25 mouse cellular contexts compared by ENCODE assay signal in genomic region chr5:151642867-151643266, GRCm38 (mm10). TPM values are rescaled to one million over a fixed set of nuclear protein-coding genes. Genes with fewer than 3 reads are reported as not detected.
DNase-seq lines count a peak whose midpoint lies in the region; ATAC-seq and TF ChIP-seq lines count a peak whose summit lies in the region.
"Had no signal": no experiment of that assay in that cellular context is flagged by ENCODE, and none has a peak within 500 bp of the region (broad histone marks: within the 10 kb centered on the region; RNA-seq: fewer than 3 reads in every experiment).

No protein-coding gene starts in this region.

- TF ChIP-seq CTCF in spleen, adult 2 months (IDR thresholded peaks at IDR 0.05; ENCODE audit: extremely low read depth, insufficient read depth, insufficient read length, insufficient replicate concordance), result no peak
- TF ChIP-seq CTCF in CH12.LX (conservative IDR thresholded peaks at IDR 0.05 in 1 of 2, IDR thresholded peaks at IDR 0.05 in 1 of 2; ENCODE audit: low read depth in 2 of 2, low read length in 2 of 2), result no peak

- H3K4me3 ChIP-seq in spleen, adult 2 months (ENCODE audit: extremely low read depth, insufficient read depth, insufficient read length), result no peak overlapping the region
- H3K4me3 ChIP-seq in CH12.LX (replicated peaks in 1 of 3; ENCODE audit: low read depth in 2 of 3, low read length in 2 of 3, poor library complexity in 1 of 3), result no peak overlapping the region
- H3K4me3 ChIP-seq: embryonic facial prominence, embryonic 12.5 days; forebrain, embryonic 15.5 days; hindbrain, embryonic 15.5 days had no signal

- DNase-seq in spleen, adult 2 months (ENCODE audit: low read depth in 1 of 2, low spot score in 2 of 2), result peak; percentile 44 to 57
- DNase-seq in spleen, adult 12 weeks (ENCODE audit: low spot score), result no peak
- DNase-seq in CH12.LX (ENCODE audit: extremely low read depth), result peak; percentile 13
- DNase-seq in splenic B cell, adult 2 months (ENCODE audit: low read depth, low spot score), result peak; percentile 87
- DNase-seq in heart, adult 8-10 months (ENCODE audit: low spot score), result no peak
- DNase-seq: adrenal gland, postnatal 14 days; cerebellum, adult 18-20 months; cerebellum, postnatal 10 days; embryo, embryonic 11 days; gastrocnemius, postnatal 36 days; heart, adult 18-20 months had no signal

- H3K9me3 ChIP-seq in CH12.LX (replicated peaks; ENCODE audit: low read length), result no peaks in the 10 kb centered on the region
- H3K9me3 ChIP-seq: embryonic facial prominence, embryonic 12.5 days; forebrain, embryonic 15.5 days; hindbrain, embryonic 15.5 days had no signal

- peaks cover 9% of the 10 kb centered on the region; the same call in 1 of the 2 replicates for H3K4me1 ChIP-seq in spleen, adult 2 months (ENCODE audit: control insufficient read depth, insufficient read depth, insufficient read length)
- H3K4me1 ChIP-seq in CH12.LX (ENCODE audit: control insufficient read depth in 1 of 2, insufficient read depth in 2 of 2), result peaks cover 0 to 7% of the 10 kb centered on the region in 2 experiments; a peak in 1 of 4 replicates
- H3K4me1 ChIP-seq: embryonic facial prominence, embryonic 12.5 days; forebrain, embryonic 15.5 days; hindbrain, embryonic 15.5 days had no signal

- H3K36me3 ChIP-seq in spleen, adult 2 months (ENCODE audit: control insufficient read depth, insufficient read depth, low read length), result peaks cover 23% of the 10 kb centered on the region
- H3K36me3 ChIP-seq in CH12.LX (replicated peaks in 1 of 2; ENCODE audit: control insufficient read depth in 1 of 2, insufficient read depth in 1 of 2, low read length in 1 of 2), result peaks cover 49 to 73% of the 10 kb centered on the region in 2 experiments
- H3K36me3 ChIP-seq in splenic B cell, adult 2 months (ENCODE audit: control insufficient read depth, insufficient read depth, low read length, poor library complexity, severe bottlenecking), result peaks cover 6% of the 10 kb centered on the region

- peak overlapping the region; percentile 18; the same call in 1 of the 2 replicates for H3K27ac ChIP-seq in spleen, adult 2 months (ENCODE audit: insufficient read depth, low read length)
- H3K27ac ChIP-seq in CH12.LX (ENCODE audit: insufficient read depth, low read depth), result no peak overlapping the region
- H3K27ac ChIP-seq: embryonic facial prominence, embryonic 12.5 days; forebrain, embryonic 15.5 days; hindbrain, embryonic 15.5 days had no signal

- no peak overlapping the region for H3K4me2 ChIP-seq in CH12.LX (ENCODE audit: insufficient read depth, low read depth, poor library complexity, severe bottlenecking)
- H3K4me2 ChIP-seq: embryonic facial prominence, embryonic 12.5 days; forebrain, embryonic 15.5 days; heart, embryonic 11.5 days; hindbrain, embryonic 15.5 days had no signal

- dilution Hi-C loops in CH12.LX (cut with MboI; ENCODE audit: extremely low pct_ligation_motif_present, extremely low pct_unique_long_range_greater_than_20kb, low sequenced_read_pairs), result no loop called here

- no peaks in the 10 kb centered on the region for H3K79me2 ChIP-seq in CH12.LX (replicated peaks; ENCODE audit: control insufficient read depth, extremely low read depth, insufficient read depth, poor library complexity, severe bottlenecking)

- peak; percentile 89 to 97 for ATAC-seq in hematopoietic stem cell, adult 5-6 weeks (replicated peaks in 1 of 2; ENCODE audit: insufficient read depth in 1 of 2, low FRiP score in 2 of 2, low TSS enrichment in 1 of 2, low read depth in 1 of 2, poor library complexity in 2 of 2, severe bottlenecking in 2 of 2)
- no peak for ATAC-seq in cerebellum, adult (ENCODE audit: insufficient number of reproducible peaks, low FRiP score, low TSS enrichment)
- ATAC-seq: activated CD4-positive, CD25-positive, alpha-beta regulatory T cell, adult 4 months; CD4-positive, CD25-positive, alpha-beta regulatory T cell, adult 4 months; inflammation-experienced regulatory T-cells, adult 6 months; Patski had no signal

- no peak for TF ChIP-seq EP300 in CH12.LX (IDR thresholded peaks at IDR 0.05; ENCODE audit: low read length)

- WGBS in spleen, adult 2 months, result 25% methylated on average over 5 of the region's 5 CpGs

- no peak for TF ChIP-seq POLR2A in spleen, adult 2 months (IDR thresholded peaks at IDR 0.05; ENCODE audit: low read depth, low read length)
- no peak for TF ChIP-seq POLR2A in CH12.LX (IDR thresholded peaks at IDR 0.05; ENCODE audit: low read depth, low read length)

- no peaks in the 10 kb centered on the region for H3K27me3 ChIP-seq in spleen, adult 2 months (ENCODE audit: control insufficient read depth, insufficient read depth, low read length)
- no peaks in the 10 kb centered on the region for H3K27me3 ChIP-seq in CH12.LX (replicated peaks)
- H3K27me3 ChIP-seq in splenic B cell, adult 2 months (ENCODE audit: control insufficient read depth, insufficient read depth, low read length, poor library complexity, severe bottlenecking), result no peaks in the 10 kb centered on the region
- H3K27me3 ChIP-seq: embryonic facial prominence, embryonic 12.5 days; forebrain, embryonic 15.5 days; hindbrain, embryonic 15.5 days; Patski had no signal

- in situ Hi-C loops in CH12.LX (cut with MboI; ENCODE audit: low pct_ligation_motif_present, low pct_unique_long_range_greater_than_20kb, low sequenced_read_pairs), result no loop called here

- no peak overlapping the region for H3K9ac ChIP-seq in CH12.LX (ENCODE audit: insufficient read depth, low read depth)
- H3K9ac ChIP-seq: embryonic facial prominence, embryonic 12.5 days; forebrain, embryonic 15.5 days; hindbrain, embryonic 15.5 days had no signal

- no peak for TF ChIP-seq RAD21 in CH12.LX (IDR thresholded peaks at IDR 0.05; ENCODE audit: low read depth, low read length)

TF ChIP-seq in CH12.LX, 34 proteins besides CTCF, POLR2A, EP300 and RAD21:
- no peak for TF ChIP-seq GABPA (IDR thresholded peaks at IDR 0.05; ENCODE audit: insufficient replicate concordance, low read depth, low read length)
- TF ChIP-seq MAZ (IDR thresholded peaks at IDR 0.05; ENCODE audit: low read depth, low read length), result no peak
- TF ChIP-seq NRF1 (IDR thresholded peaks at IDR 0.05; ENCODE audit: low read depth, low read length), result no peak
- TF ChIP-seq SMC3 (IDR thresholded peaks at IDR 0.05; ENCODE audit: low read depth, low read length), result no peak
- TF ChIP-seq JUN (IDR thresholded peaks at IDR 0.05; ENCODE audit: insufficient read depth, low read depth, low read length), result no peak
- TF ChIP-seq CHD2 (IDR thresholded peaks at IDR 0.05; ENCODE audit: low read length), result no peak
- TF ChIP-seq MXI1 (IDR thresholded peaks at IDR 0.05; ENCODE audit: low read depth, low read length), result no peak
- TF ChIP-seq ZNF384 (IDR thresholded peaks at IDR 0.05; ENCODE audit: low read depth, low read length), result no peak
- no peak for TF ChIP-seq ZMIZ1 (IDR thresholded peaks at IDR 0.05; ENCODE audit: low read depth, low read length)
- no peak for TF ChIP-seq IRF4 (IDR thresholded peaks at IDR 0.05; ENCODE audit: low read depth, low read length)
- TF ChIP-seq POLR2AphosphoS2 (IDR thresholded peaks at IDR 0.05; ENCODE audit: low read depth, low read length), result no peak
- TF ChIP-seq HCFC1 (IDR thresholded peaks at IDR 0.05; ENCODE audit: low read depth, low read length), result no peak
- TF ChIP-seq UBTF (IDR thresholded peaks at IDR 0.05; ENCODE audit: low read depth, low read length), result no peak
- no peak for TF ChIP-seq SIN3A (IDR thresholded peaks at IDR 0.05; ENCODE audit: low read length)
- no peak for TF ChIP-seq JUND (conservative IDR thresholded peaks at IDR 0.05; ENCODE audit: low read depth, low read length)
- no peak for TF ChIP-seq PAX5 (IDR thresholded peaks at IDR 0.05; ENCODE audit: low read length)
- TF ChIP-seq CHD1 (IDR thresholded peaks at IDR 0.05; ENCODE audit: low read depth, low read length), result no peak
- no peak for TF ChIP-seq ETS1 (conservative IDR thresholded peaks at IDR 0.05; ENCODE audit: low read depth, low read length)
- no peak for TF ChIP-seq MAX (IDR thresholded peaks at IDR 0.05; ENCODE audit: low read length)
- TF ChIP-seq USF2 (conservative IDR thresholded peaks at IDR 0.05; ENCODE audit: low read depth, low read length), result no peak

RNA-seq across cellular contexts. Expression of gene Rfc3, which starts 8.2 kb away (rescaled TPM):
- 5.7 and 6.8 TPM in 2 replicates for polyA plus RNA-seq in spleen, adult 2 months (2012; rRNA removed)
- 53.3 and 74.5 TPM in 2 replicates for total RNA-seq in CH12.LX (2012; rRNA removed)
- total RNA-seq in CH12.LX (2014; rRNA removed), result 87.9 and 95.7 TPM in 2 replicates
- polyA plus RNA-seq in CH12.LX (2012; ENCODE audit: insufficient read length, low read depth), result 66.9 and 81.2 TPM in 2 replicates
- 67.4 and 73.3 TPM in 2 replicates for total RNA-seq in hematopoietic stem cell, adult 5-6 weeks (2017)
- total RNA-seq in heart, adult 8-10 months (2022), result 1 to 10 TPM; 4.4 to 6.1 (median 4.7) TPM

RNA-seq across cellular contexts. Expression of gene Vmn2r18, which starts 37.0 kb away (rescaled TPM):
- polyA plus RNA-seq in spleen, adult 2 months (2012; rRNA removed), result not detected in 2 replicates
- total RNA-seq in CH12.LX (2012; rRNA removed) (not detected in 2 replicates), CH12.LX (2014; rRNA removed) (not detected in 2 replicates)
- polyA plus RNA-seq in CH12.LX (2012; ENCODE audit: insufficient read length, low read depth), result not detected in 2 replicates
- total RNA-seq in hematopoietic stem cell, adult 5-6 weeks (2017), result not detected in 2 replicates
- total RNA-seq in heart, adult 8-10 months (2022), result not detected
- total RNA-seq: adrenal gland, adult 18-20 months; adrenal gland, postnatal 14 days; gastrocnemius, adult 8-10 months; gastrocnemius, postnatal 36 days; heart, adult 18-20 months; heart, postnatal 25 days had no signal
- polyA plus RNA-seq: CD4-positive, CD25-positive, alpha-beta regulatory T cell, adult 4 months; forebrain, embryonic 15.5 days; heart, embryonic 11.5 days; heart, embryonic 16.5 days; hindbrain, embryonic 15.5 days; inflammation-experienced regulatory T-cells, adult 6 months; Patski had no signal

Comparison
In these comparisons a context has a peak if more than half of its experiments do, and no peak if none do; other contexts are left out.
1. DNase-seq: peak in spleen, adult 2 months (2 of 2), CH12.LX (single experiment) and splenic B cell, adult 2 months (single experiment); none in spleen, adult 12 weeks (single experiment) and heart, adult 8-10 months (single experiment).